Mouse (Mus musculus): ENCODE results near the gene Tmem120a. TPM values are rescaled to one million over a fixed set of nuclear protein-coding genes. Genes with fewer than 3 reads are reported as not detected.

Gene Tmem120a
- total RNA-seq, 2 experiments from 2014 or later: 13.5 to 18.7 TPM

- intact Hi-C loops (cut with DNase I): no loop called here
- DNase-seq (ENCODE audit: low spot score in 2 of 2): peak; percentile 50 to 88
These were observed 30.6 kb downstream of the Tmem120a start for GRCm38 (mm10) chr5:135713441-135714218.

GRCm38 (mm10) chr5:135712803-135713202 lies 31.4 kb downstream of the Tmem120a start:
- intact Hi-C loops (cut with DNase I): no loop called here
- DNase-seq (ENCODE audit: low spot score in 2 of 2): peak; percentile 58 to 93

- DNase-seq (ENCODE audit: low spot score in 2 of 2): no peak
- intact Hi-C loops (cut with DNase I): loop anchor here (2.0 kb wide), 1 partner anchor 23 kb away; no protein-coding TSS in a partner anchor
These were observed 32.5 kb downstream of the Tmem120a start for GRCm38 (mm10) chr5:135711582-135712355.

DNA sequence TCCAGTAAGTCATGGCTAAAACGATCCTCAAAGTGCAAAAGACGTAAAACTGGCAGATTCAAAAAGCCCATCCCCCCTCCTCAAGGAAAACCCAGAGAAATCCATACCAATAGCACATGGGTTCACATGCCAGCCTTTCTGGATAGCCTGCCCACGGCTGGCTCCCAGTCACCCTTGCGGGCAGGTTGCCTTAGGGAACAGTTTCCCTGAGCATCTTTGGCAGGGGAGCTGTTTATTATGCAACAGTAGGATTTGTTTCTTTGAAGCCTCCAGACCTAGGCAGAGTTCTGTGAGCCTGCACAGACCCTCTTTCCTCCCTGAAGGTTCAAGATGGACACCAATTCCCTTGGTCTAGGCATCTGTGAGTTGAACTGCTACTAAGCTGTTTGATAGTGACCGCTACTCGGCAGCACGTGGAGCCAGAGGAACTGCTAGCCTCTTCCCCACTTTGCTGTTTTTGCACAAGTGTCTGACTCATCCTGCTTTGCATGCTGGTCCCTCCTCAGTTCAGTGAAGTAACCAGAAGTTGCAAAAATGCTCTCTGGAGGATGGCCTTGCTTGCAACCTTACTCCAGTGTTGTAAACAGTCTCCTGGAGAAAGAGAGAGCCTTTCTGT lies 33.5 kb downstream of the Tmem120a start:
- DNase-seq (ENCODE audit: low spot score in 2 of 2): peak; percentile 36 to 74
- intact Hi-C loops (cut with DNase I): loop anchor here (2.0 kb wide), 1 partner anchor 22 kb away; no protein-coding TSS in a partner anchor

- DNase-seq (ENCODE audit: low spot score in 2 of 2): no peak
- intact Hi-C loops (cut with DNase I): loop anchor here (2.0 kb wide), 1 partner anchor 21 kb away; no protein-coding TSS in a partner anchor
These were observed 34.5 kb downstream of the Tmem120a start for GRCm38 (mm10) chr5:135709716-135710115.

- intact Hi-C loops (cut with DNase I): no loop called here
- no peak for DNase-seq (ENCODE audit: low spot score in 2 of 2)
These were observed 36.4 kb downstream of the Tmem120a start for GRCm38 (mm10) chr5:135707855-135708254.

DNA sequence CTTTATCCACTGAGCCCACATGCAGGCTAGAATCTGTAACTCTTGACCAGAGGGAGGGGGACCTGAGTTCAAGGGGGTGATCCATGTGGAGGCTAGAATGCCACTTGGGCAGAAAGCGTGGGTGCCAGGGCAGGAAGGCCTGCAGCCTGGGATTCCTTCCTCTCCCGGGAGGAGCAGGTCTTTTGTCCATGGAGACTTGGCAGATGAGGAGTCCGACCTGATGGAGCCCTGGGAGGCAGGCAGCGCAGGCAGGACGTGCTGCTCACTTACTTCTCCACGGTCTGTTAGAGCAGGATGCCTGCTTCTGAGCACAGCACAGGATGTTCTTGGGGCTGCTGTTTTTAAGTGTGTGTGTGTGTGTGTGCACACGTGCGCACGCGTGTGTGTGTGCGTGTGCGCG lies 37.2 kb downstream of the Tmem120a start:
- no peak for DNase-seq (ENCODE audit: low spot score in 2 of 2)
- intact Hi-C loops (cut with DNase I): no loop called here

DNA sequence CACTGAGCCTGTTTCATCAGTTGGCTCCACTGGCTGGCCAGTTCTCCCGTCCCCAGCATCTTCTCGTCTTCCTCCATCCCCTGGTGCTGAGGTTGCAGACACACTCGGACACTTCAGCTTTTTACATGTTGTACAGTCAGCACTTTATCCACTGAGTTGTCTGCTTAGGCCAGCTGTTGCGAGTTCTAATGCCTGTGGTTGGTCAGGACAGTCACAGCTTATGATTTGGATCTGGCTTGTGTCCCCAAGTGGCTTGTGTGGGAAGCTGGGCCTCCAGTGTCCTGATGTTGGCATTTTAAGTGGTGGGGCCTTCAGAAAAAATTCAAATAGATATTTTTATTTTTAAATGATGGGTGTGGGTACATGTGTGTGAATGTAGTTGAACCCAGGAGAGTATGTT lies 38.9 kb downstream of the Tmem120a start:
- DNase-seq (ENCODE audit: low spot score in 2 of 2): no peak
- intact Hi-C loops (cut with DNase I): no loop called here

GRCm38 (mm10) chr5:135703431-135703830 lies 40.8 kb downstream of the Tmem120a start:
- intact Hi-C loops (cut with DNase I): no loop called here
- DNase-seq (ENCODE audit: low spot score in 2 of 2): no peak

- intact Hi-C loops (cut with DNase I): no loop called here
- DNase-seq (ENCODE audit: low spot score in 2 of 2): peak; percentile 70 to 93
These were observed 41.5 kb downstream of the Tmem120a start for GRCm38 (mm10) chr5:135702682-135703192.

GRCm38 (mm10) chr5:135702190-135702589 lies 42.1 kb downstream of the Tmem120a start:
- no peak for DNase-seq (ENCODE audit: low spot score in 2 of 2)
- intact Hi-C loops (cut with DNase I): no loop called here

- intact Hi-C loops (cut with DNase I): no loop called here
- no peak for DNase-seq (ENCODE audit: low spot score in 2 of 2)
These were observed 42.6 kb downstream of the Tmem120a start for GRCm38 (mm10) chr5:135701601-135702000.

- DNase-seq (ENCODE audit: low spot score in 2 of 2): no peak
- intact Hi-C loops (cut with DNase I): no loop called here
These were observed 46.5 kb downstream of the Tmem120a start for GRCm38 (mm10) chr5:135697711-135698111.

DNA sequence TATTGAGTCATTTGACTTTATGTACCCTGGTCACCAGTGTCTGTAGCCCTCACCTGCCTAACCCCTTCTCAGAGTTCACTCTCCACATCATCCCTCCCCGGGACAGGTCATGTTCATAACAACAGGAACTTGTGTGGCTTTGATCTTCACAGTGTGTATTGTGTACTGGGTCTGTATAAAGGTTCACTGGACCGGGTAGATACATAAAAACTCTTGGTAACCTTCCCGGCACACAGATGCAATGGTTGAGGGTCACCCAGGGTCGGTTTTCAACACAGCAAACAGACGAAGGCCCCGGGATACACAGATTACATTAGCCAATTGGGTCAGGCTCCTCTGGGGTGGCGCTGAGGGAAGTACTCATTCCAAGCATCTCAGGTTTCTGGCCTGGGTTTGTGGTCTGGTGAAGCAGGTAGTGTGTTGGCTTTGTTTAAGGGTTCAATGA lies 48.9 kb downstream of the Tmem120a start:
- no peak for DNase-seq (ENCODE audit: low spot score in 2 of 2)
- intact Hi-C loops (cut with DNase I): no loop called here

DNA sequence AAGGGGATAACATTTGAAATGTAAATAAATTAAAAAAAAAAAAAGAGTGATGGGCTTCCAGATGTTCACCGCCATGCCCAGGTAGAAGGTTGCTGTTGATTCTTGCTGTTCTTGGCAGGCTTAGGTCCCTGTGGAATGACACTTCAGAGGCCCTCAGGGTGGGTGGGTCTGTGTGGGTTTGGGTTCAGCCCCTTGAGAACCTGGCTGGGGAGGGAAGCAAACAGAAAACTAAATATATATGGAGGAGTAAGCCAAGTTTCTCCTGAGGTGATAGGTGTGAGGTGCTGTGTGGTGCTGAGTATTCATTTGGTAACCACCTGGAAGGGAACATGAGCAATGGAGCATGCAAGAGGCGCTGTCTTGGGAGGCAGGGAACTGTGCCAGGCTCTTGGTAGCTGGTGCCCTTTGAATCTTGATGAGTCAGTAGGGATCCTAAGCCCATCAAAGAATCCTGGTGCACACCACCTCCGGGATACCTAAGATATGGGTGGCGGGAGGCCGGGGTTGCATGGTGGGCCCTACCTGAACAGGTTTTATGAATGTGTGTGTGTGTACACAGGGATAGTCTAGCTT lies 50.9 kb downstream of the Tmem120a start:
- no peak for DNase-seq (ENCODE audit: low spot score in 2 of 2)
- intact Hi-C loops (cut with DNase I): no loop called here

DNA sequence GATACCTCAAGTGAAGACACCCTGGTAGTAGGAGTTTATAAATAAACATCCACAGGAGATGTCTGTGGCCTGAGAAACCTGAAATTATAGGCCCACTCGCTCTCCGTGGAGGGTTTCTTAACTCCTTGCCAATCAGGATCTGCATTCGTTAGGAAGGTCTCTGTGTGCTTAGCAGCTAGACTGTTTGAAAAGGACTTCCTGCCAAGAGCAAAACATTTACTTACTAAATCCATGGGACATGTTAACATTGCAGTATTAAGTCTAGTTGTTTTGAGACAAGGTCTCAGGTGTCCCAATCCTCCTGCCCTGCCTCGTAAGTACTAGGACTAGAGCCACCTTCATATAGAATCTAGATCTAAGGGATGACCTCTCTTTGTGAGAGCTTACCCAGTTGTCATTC lies 53.0 kb downstream of the Tmem120a start:
- intact Hi-C loops (cut with DNase I): no loop called here
- no peak for DNase-seq (ENCODE audit: low spot score in 2 of 2)

DNA sequence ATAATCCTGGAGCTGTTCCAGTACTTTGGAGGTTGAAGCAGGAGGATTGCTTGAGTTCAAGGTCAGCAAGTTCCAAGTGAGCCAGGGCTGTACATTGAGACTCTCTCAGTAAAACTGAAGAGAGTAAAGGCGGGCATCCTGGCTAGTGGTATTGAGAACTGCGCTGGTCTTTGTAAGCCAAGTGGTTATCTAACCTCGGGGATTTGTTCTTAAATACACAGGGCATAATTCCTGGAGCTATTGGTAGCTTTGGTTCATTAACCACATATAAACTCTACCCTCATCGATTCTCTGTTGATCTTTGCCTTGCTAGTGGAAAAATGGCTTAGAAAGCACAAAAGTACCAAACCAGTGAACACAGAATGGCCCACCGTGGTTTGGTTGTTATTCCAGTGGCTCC lies 53.8 kb downstream of the Tmem120a start:
- no peak for DNase-seq (ENCODE audit: low spot score in 2 of 2)
- intact Hi-C loops (cut with DNase I): no loop called here
